Mouse (Mus musculus) CH12.LX (cell line): ENCODE measurements at regions not wholly inside any gene's neighbourhood (a gene's known extent, or its start where the extent isn't known, plus 50 kb on each side); places are given as distances from the start of the nearest gene placed in this dataset.

ENCODE experiments used
- CTCF ChIP-seq, 2 experiments: IDR thresholded peaks in 1 of 2; conservative IDR thresholded peaks in 1 of 2; 2 replicates each; pipeline ENCODE4 v1.5.1; 2011 to 2012; ENCODE audit warnings: low read depth in 2 of 2, low read length in 2 of 2, improper control_type of control experiment in 1 of 2, inconsistent platforms in 1 of 2, mild to moderate bottlenecking in 1 of 2, moderate library complexity in 1 of 2
- ELF1 ChIP-seq: IDR thresholded peaks from 2 replicates; pipeline ENCODE4 v1.6.1; 2014; ENCODE audit warnings: low read depth, mild to moderate bottlenecking, inconsistent platforms, low read length, improper control_type of control experiment
- EP300 ChIP-seq: IDR thresholded peaks from 2 replicates; pipeline ENCODE4 v1.6.1; 2011; ENCODE audit warnings: low read length, improper control_type of control experiment
- ETS1 ChIP-seq: conservative IDR thresholded peaks from 2 replicates; pipeline ENCODE4 v1.6.1; 2012; ENCODE audit warnings: low read depth, mild to moderate bottlenecking, inconsistent platforms, low read length, improper control_type of control experiment, moderate library complexity
- MXI1 ChIP-seq: IDR thresholded peaks from 2 replicates; pipeline ENCODE4 v1.6.1; 2011; ENCODE audit warnings: mild to moderate bottlenecking, low read depth, low read length, improper control_type of control experiment
- NELFE ChIP-seq: IDR thresholded peaks from 2 replicates; pipeline ENCODE4 v1.6.1; 2011; ENCODE audit warnings: low read depth, low read length, improper control_type of control experiment
- PAX5 ChIP-seq: IDR thresholded peaks from 2 replicates; pipeline ENCODE4 v1.6.1; 2012; ENCODE audit warnings: low read length, inconsistent platforms, mixed read lengths
- POLR2A ChIP-seq: IDR thresholded peaks from 2 replicates; pipeline ENCODE4 v1.6.1; 2011; ENCODE audit warnings: low read depth, mild to moderate bottlenecking, improper control_type of control experiment, low read length
- SMC3 ChIP-seq: IDR thresholded peaks from 2 replicates; pipeline ENCODE4 v1.6.1; 2011; ENCODE audit warnings: low read depth, low read length, improper control_type of control experiment

GRCm38 (mm10) chr13:69260485-69260884, 261.1 kb upstream of the Adcy2 start:
- TF ChIP-seq POLR2A (no peak), ETS1 (no peak), EP300 (no peak), SMC3 (no peak), PAX5 (no peak), NELFE (no peak), MXI1 (no peak), CTCF (conservative IDR thresholded peaks at IDR 0.05 in 1 of 2, IDR thresholded peaks at IDR 0.05 in 1 of 2; ENCODE audit: low read depth in 2 of 2, low read length in 2 of 2) (no peak), ELF1 (no peak)
